Mouse (Mus musculus) lung, postnatal 25 days (tissue): ENCODE measurements at regions not wholly inside any gene's neighbourhood (a gene's known extent, or its start where the extent isn't known, plus 50 kb on each side); places are given as distances from the start of the nearest gene placed in this dataset.
A peak's percentile ranks its signal among the peaks of the same experiment; 100 is the strongest.
"Not testable (repeated sequence)": the region's sequence is repeated elsewhere in the genome, so short reads cannot be mapped to it uniquely, and the experiment has no call there.

Experiments used
- DNase-seq: peaks from one replicate; pipeline ENCODE4 v3.0.0; 2022; ENCODE audit warnings: low spot score

- no peak for DNase-seq
These were observed 178.8 kb upstream of the Mamld1 start for GRCm38 (mm10) chrX:70871209-70871608.

GRCm38 (mm10) chrX:70881326-70881725, 168.7 kb upstream of the Mamld1 start:
- DNase-seq: no peak

- DNase-seq: no peak
These were observed 166.6 kb upstream of the Mamld1 start for GRCm38 (mm10) chrX:70883461-70883860.

GRCm38 (mm10) chrX:70894517-70894916, 155.5 kb upstream of the Mamld1 start:
- no peak for DNase-seq

- no peak for DNase-seq
These were observed 154.5 kb upstream of the Mamld1 start for GRCm38 (mm10) chrX:70895554-70895953.

- peak; percentile 5 for DNase-seq
These were observed 152.8 kb upstream of the Mamld1 start for GRCm38 (mm10) chrX:70897110-70897721.

- not testable (repeated sequence) for DNase-seq
These were observed 151.2 kb upstream of the Mamld1 start for GRCm38 (mm10) chrX:70898836-70899235.

GRCm38 (mm10) chrX:70899720-70900479, 150.2 kb upstream of the Mamld1 start:
- no peak for DNase-seq

- DNase-seq: no peak
These were observed 124.4 kb upstream of the Mamld1 start for GRCm38 (mm10) chrX:70925646-70926045.

- no peak for DNase-seq
These were observed 118.1 kb upstream of the Mamld1 start for GRCm38 (mm10) chrX:70931944-70932343.

GRCm38 (mm10) chrX:70945382-70945781, 104.7 kb upstream of the Mamld1 start:
- DNase-seq: no peak

- DNase-seq: no peak
These were observed 104.0 kb upstream of the Mamld1 start for GRCm38 (mm10) chrX:70946052-70946451.

- no peak for DNase-seq
These were observed 100.8 kb upstream of the Mamld1 start for GRCm38 (mm10) chrX:70949232-70949631.

- no peak for DNase-seq
These were observed 97.0 kb upstream of the Mamld1 start for GRCm38 (mm10) chrX:70953022-70953421.
